Mouse (Mus musculus) olfactory bulb, adult 2 months (tissue): ENCODE measurements around the gene Obp2b. TPM values are rescaled to one million over a fixed set of nuclear protein-coding genes. Genes with fewer than 3 reads are reported as not detected.

Experiments
- H3K27ac ChIP-seq: fragments of 200-500 bp; 2 replicates; pipeline ENCODE4 v1.5.1; 2012; ENCODE audit warnings: low read depth, low read length; ENCODE audit not compliant: insufficient read depth
- H3K4me1 ChIP-seq: fragments of 200-500 bp; 2 replicates; pipeline ENCODE4 v1.6.1; 2012; ENCODE audit warnings: low read length; ENCODE audit not compliant: control insufficient read depth, insufficient read depth
- H3K4me3 ChIP-seq: fragments of 200-500 bp; 2 replicates; pipeline ENCODE4 v1.5.1; 2012; ENCODE audit warnings: mild to moderate bottlenecking, low read depth, low read length, moderate library complexity; ENCODE audit not compliant: insufficient read depth
- CTCF ChIP-seq: fragments of 200-500 bp; IDR thresholded peaks from 2 replicates; pipeline ENCODE4 v1.5.1; 2012; ENCODE audit warnings: low read depth, mild to moderate bottlenecking, low read length, moderate library complexity; ENCODE audit not compliant: insufficient read depth
- POLR2A ChIP-seq: fragments of 200-500 bp; IDR thresholded peaks from 2 replicates; pipeline ENCODE4 v1.6.1; 2012; ENCODE audit warnings: mild to moderate bottlenecking, low read depth, low read length, moderate library complexity; ENCODE audit not compliant: insufficient read depth
- WGBS: fragments of 180-500 bp; shearing (Covaris S2); methylation state at CpG from one replicate; pipeline ENCODE4 v1.1.7; 2018; 5-methylcytosine and 5-hydroxymethylcytosine counted together
- polyA plus RNA-seq: library from polyadenylated mRNA; stranded (reverse); fragments of >200 nt; gene quantifications from 2 replicates; pipeline ENCODE4 v1.2.4, GENCODE M21; 2012; ENCODE audit warnings: low replicate concordance; ENCODE audit not compliant: missing spikeins, insufficient read depth, insufficient read length

Obp2b gene
- polyA plus RNA-seq, 1 experiment = not detected

GRCm38 (mm10) chr2:25776717-25777116 lies 39.9 kb downstream of the Obp2b start, which contains the start of gene Lcn11:
Gene Lcn11 (plus strand): TSS chr2:25777017.
- TF ChIP-seq POLR2A (no peak), CTCF (no peak)
- WGBS = 93% methylated on average over 1 of the region's 1 CpGs
- H3K4me3 ChIP-seq = no peak within 1 kb of the TSS
- no peak within 1 kb of the TSS for H3K27ac ChIP-seq
- H3K4me1 ChIP-seq = peaks cover 5% of the 10 kb centered on the region; the same call in 1 of the 2 replicates

GRCm38 (mm10) chr2:25779076-25779475 lies 42.3 kb downstream of the Obp2b start:
- 86% methylated on average over 9 of the region's 9 CpGs for WGBS
- Histone ChIP-seq H3K4me3 (no peak overlapping the region), H3K4me1 (peaks cover 5% of the 10 kb centered on the region; the same call in 1 of the 2 replicates), H3K27ac (no peak overlapping the region)
- no peak for TF ChIP-seq POLR2A
- no peak for TF ChIP-seq CTCF

- Histone ChIP-seq H3K27ac (no peak overlapping the region), H3K4me1 (peaks cover 5% of the 10 kb centered on the region; the same call in 1 of the 2 replicates), H3K4me3 (no peak overlapping the region)
- 73% methylated on average over 4 of the region's 4 CpGs for WGBS
- TF ChIP-seq CTCF = no peak
- no peak for TF ChIP-seq POLR2A
These were observed 44.1 kb downstream of the Obp2b start for GRCm38 (mm10) chr2:25780921-25781320.

- TF ChIP-seq POLR2A (no peak), CTCF (no peak)
- Histone ChIP-seq H3K27ac (no peak within 1 kb of the TSS), H3K4me3 (no peak within 1 kb of the TSS), H3K4me1 (peaks cover 5% of the 10 kb centered on the region; the same call in 1 of the 2 replicates)
- WGBS = 86% methylated on average over 3 of the region's 3 CpGs
These were observed 45.1 kb downstream of the Obp2b start, which contains the start of gene Gm13539 for GRCm38 (mm10) chr2:25781957-25782356. Gene Gm13539 (plus strand): TSS chr2:25782257.

GRCm38 (mm10) chr2:25785573-25786322 lies 48.9 kb downstream of the Obp2b start:
- WGBS = 63% methylated on average over 5 of the region's 5 CpGs
- TF ChIP-seq POLR2A = no peak
- TF ChIP-seq CTCF = no peak
- no peaks in the 10 kb centered on the region for H3K4me1 ChIP-seq
- no peak overlapping the region for H3K27ac ChIP-seq
- no peak overlapping the region for H3K4me3 ChIP-seq

GRCm38 (mm10) chr2:25789092-25789491 lies 52.3 kb downstream of the Obp2b start:
- 93% methylated on average over 3 of the region's 3 CpGs for WGBS
- no peak overlapping the region for H3K27ac ChIP-seq
- no peaks in the 10 kb centered on the region for H3K4me1 ChIP-seq
- TF ChIP-seq CTCF (no peak), POLR2A (no peak)
- H3K4me3 ChIP-seq = no peak overlapping the region

Other genes with a start within 250 kb of the Obp2b start
- gene Lcn12, start 243.1 kb upstream of the Obp2b start, polyA plus RNA-seq = not detected in 2 replicates
- 706 TPM in 1 of 2 replicates, not detected in the other for gene Fbxw5, start 236.3 kb upstream of the Obp2b start, polyA plus RNA-seq
- gene C8g, start 235.3 kb upstream of the Obp2b start, polyA plus RNA-seq = not detected in 2 replicates
- not detected in 2 replicates for gene Traf2, start 190.1 kb upstream of the Obp2b start, polyA plus RNA-seq
- not detected in 2 replicates for gene Edf1, start 179.2 kb upstream of the Obp2b start, polyA plus RNA-seq
- gene Mamdc4, start 162.2 kb upstream of the Obp2b start, polyA plus RNA-seq = not detected in 2 replicates
- gene Phpt1, start 161.8 kb upstream of the Obp2b start, polyA plus RNA-seq = not detected in 2 replicates
- gene Ajm1, start 155.3 kb upstream of the Obp2b start, polyA plus RNA-seq = not detected in 2 replicates
- gene Rabl6, start 128.5 kb upstream of the Obp2b start, polyA plus RNA-seq = not detected in 2 replicates
- not detected in 2 replicates for gene Ccdc183, start 119.3 kb upstream of the Obp2b start, polyA plus RNA-seq
- not detected in 2 replicates for gene Tmem141, start 115.0 kb upstream of the Obp2b start, polyA plus RNA-seq
- not detected in 2 replicates for gene Fcna, start 109.0 kb upstream of the Obp2b start, polyA plus RNA-seq
- gene Lcn8, start 83.9 kb upstream of the Obp2b start, polyA plus RNA-seq = not detected in 2 replicates
- not detected in 2 replicates for gene Lcn5, start 79.1 kb upstream of the Obp2b start, polyA plus RNA-seq
- gene Lcn6, start 60.2 kb upstream of the Obp2b start, polyA plus RNA-seq = not detected in 2 replicates
- gene Lcn10, start 54.3 kb upstream of the Obp2b start, polyA plus RNA-seq = not detected in 2 replicates
- not detected in 2 replicates for gene Obp2a, start 37.0 kb upstream of the Obp2b start, polyA plus RNA-seq
- gene Bmyc, start 30.3 kb upstream of the Obp2b start, polyA plus RNA-seq = not detected in 2 replicates
- not detected in 2 replicates for gene Lcn3, start 28.6 kb downstream of the Obp2b start, polyA plus RNA-seq
- gene Lcn11, start 40.0 kb downstream of the Obp2b start, polyA plus RNA-seq = not detected in 2 replicates
- gene Gm13539, start 45.2 kb downstream of the Obp2b start, polyA plus RNA-seq = not detected in 2 replicates
- not detected in 2 replicates for gene Glt6d1, start 78.8 kb downstream of the Obp2b start, polyA plus RNA-seq
- gene Lcn9, start 86.1 kb downstream of the Obp2b start, polyA plus RNA-seq = not detected in 2 replicates
- gene Sohlh1, start 110.2 kb downstream of the Obp2b start, polyA plus RNA-seq = not detected in 2 replicates
- 206 and 256 TPM in 2 replicates for gene Kcnt1, start 126.7 kb downstream of the Obp2b start, polyA plus RNA-seq
- gene Camsap1, start 246.3 kb downstream of the Obp2b start, polyA plus RNA-seq = not detected in 2 replicates